Mouse (Mus musculus) E14TG2a.4 (cell line): Measurements from ENCODE around the gene Dstn.

Experiments
- CTCF ChIP-seq: conservative IDR thresholded peaks from 2 replicates; pipeline ENCODE4 v1.5.1; 2014; ENCODE audit warnings: low read length
- POU5F1 ChIP-seq: IDR thresholded peaks from 2 replicates; pipeline ENCODE4 v1.6.1; 2014; ENCODE audit warnings: low read length, borderline replicate concordance

GRCm38 (mm10) chr2:143900821-143901351 lies 14.2 kb upstream of the Dstn start:
- TF ChIP-seq POU5F1 (no peak), CTCF (no peak)
